Mouse (Mus musculus): ENCODE data around the gene Mfsd6l. TPM values are rescaled to one million over a fixed set of nuclear protein-coding genes. Genes with fewer than 3 reads are reported as not detected.
A peak's percentile ranks its signal among the peaks of the same experiment; 100 is the strongest.

Mfsd6l gene
- total RNA-seq, 1 experiment: 0.49 TPM

DNA sequence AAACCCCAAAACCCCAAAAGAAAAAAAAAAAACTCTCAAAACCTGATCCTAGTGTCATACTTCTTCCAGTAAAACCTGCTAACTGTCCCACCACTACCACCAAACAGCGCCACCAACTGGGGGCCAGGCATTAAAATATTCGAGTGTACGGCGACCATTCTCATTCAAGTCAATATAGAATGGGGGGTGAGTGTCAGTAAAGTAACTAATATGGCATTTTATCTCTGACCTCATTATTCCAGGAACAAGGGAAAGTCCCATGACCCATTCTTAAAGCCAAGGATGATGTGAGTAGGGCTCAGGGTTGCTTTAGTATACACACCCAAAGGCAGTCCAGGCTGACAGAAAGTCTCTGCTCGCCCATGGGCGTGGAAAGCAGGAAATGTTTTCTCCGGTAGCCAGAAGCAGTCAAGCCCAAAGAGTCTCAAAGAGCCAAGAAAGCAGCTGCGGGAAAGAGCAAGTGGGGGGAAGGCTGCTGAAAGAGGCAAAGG is 2.0 kb upstream of the Mfsd6l start:
- no peak overlapping the region for H3K9ac ChIP-seq (ENCODE audit: insufficient read depth, low read depth, low read length, poor library complexity, severe bottlenecking)
- H3K27ac ChIP-seq (ENCODE audit: insufficient read depth, low read depth, low read length, poor library complexity, severe bottlenecking): no peak overlapping the region
- no peaks in the 10 kb centered on the region for H3K36me3 ChIP-seq (ENCODE audit: control insufficient read depth, insufficient read depth, low read length, poor library complexity, severe bottlenecking)
- H3K4me3 ChIP-seq (ENCODE audit: insufficient read depth in 1 of 2, low read depth in 1 of 2, low read length in 2 of 2, poor library complexity in 1 of 2, severe bottlenecking in 1 of 2): no peak overlapping the region
- no peaks in the 10 kb centered on the region for H3K9me3 ChIP-seq (ENCODE audit: control insufficient read depth, insufficient read depth, low read depth, low read length)
- in situ Hi-C loops (cut with MboI; ENCODE audit: low sequenced_read_pairs in 2 of 2, unreplicated experiment in 2 of 2): no loop called here
- TF ChIP-seq ZNF384 (IDR thresholded peaks at IDR 0.05; ENCODE audit: low read depth, low read length): peak; percentile 52; the same call in 1 of the 2 replicates
- no peak for TF ChIP-seq CHD2 (IDR thresholded peaks at IDR 0.05; ENCODE audit: low read depth, low read length)
- no peak for TF ChIP-seq MAFK (IDR thresholded peaks at IDR 0.05; ENCODE audit: insufficient read depth, low read depth, low read length)
- no peak for TF ChIP-seq ZC3H11A (IDR thresholded peaks at IDR 0.05; ENCODE audit: borderline replicate concordance, low read depth, low read length)
- TF ChIP-seq HCFC1 (IDR thresholded peaks at IDR 0.05; ENCODE audit: borderline replicate concordance, insufficient read depth, low read length): no peak
- H3K4me1 ChIP-seq (ENCODE audit: control insufficient read depth in 2 of 2, insufficient read depth in 2 of 2, low read length in 2 of 2, poor library complexity in 1 of 2): peaks cover 0 to 7% of the 10 kb centered on the region in 2 experiments; a peak in 2 of 4 replicates
- DNase-seq (ENCODE audit: low read depth, low spot score): peak; percentile 51

DNA sequence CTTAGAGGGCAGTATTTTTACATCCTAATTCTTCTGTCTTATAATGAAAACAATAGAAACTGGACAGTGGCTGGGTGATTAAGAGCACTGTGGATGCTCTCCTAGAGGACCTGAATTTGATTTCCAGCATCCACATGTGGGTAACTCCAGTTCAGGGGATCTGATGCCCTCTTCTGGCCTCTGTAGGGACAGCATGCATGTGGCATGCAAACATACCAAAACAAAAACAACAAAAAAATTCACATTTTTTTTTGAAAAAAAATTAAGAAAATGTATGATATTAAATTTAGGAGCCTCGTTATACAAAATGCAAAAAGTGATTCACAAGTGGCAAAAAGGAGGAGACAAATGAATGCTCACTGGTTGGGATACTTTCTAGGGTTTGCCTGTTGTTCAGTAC is 3.6 kb downstream of the Mfsd6l start:
- no peak overlapping the region for H3K4me3 ChIP-seq (ENCODE audit: insufficient read depth in 1 of 2, low read depth in 1 of 2, low read length in 2 of 2, poor library complexity in 1 of 2, severe bottlenecking in 1 of 2)
- peaks cover 0 to 5% of the 10 kb centered on the region in 2 experiments; a peak in 1 of 4 replicates for H3K4me1 ChIP-seq (ENCODE audit: control insufficient read depth in 2 of 2, insufficient read depth in 2 of 2, low read length in 2 of 2, poor library complexity in 1 of 2)
- no peaks in the 10 kb centered on the region for H3K36me3 ChIP-seq (ENCODE audit: control insufficient read depth, insufficient read depth, low read length, poor library complexity, severe bottlenecking)
- no peak overlapping the region for H3K27ac ChIP-seq (ENCODE audit: insufficient read depth, low read depth, low read length, poor library complexity, severe bottlenecking)
- H3K9me3 ChIP-seq (ENCODE audit: control insufficient read depth, insufficient read depth, low read depth, low read length): no peaks in the 10 kb centered on the region
- DNase-seq (ENCODE audit: low read depth, low spot score): no peak
- in situ Hi-C loops (cut with MboI; ENCODE audit: low sequenced_read_pairs in 2 of 2, unreplicated experiment in 2 of 2): no loop called here
- peak; percentile 28; the same call in 1 of the 2 replicates for TF ChIP-seq ZC3H11A (IDR thresholded peaks at IDR 0.05; ENCODE audit: borderline replicate concordance, low read depth, low read length)
- TF ChIP-seq CHD2 (IDR thresholded peaks at IDR 0.05; ENCODE audit: low read depth, low read length): no peak
- no peak overlapping the region for H3K9ac ChIP-seq (ENCODE audit: insufficient read depth, low read depth, low read length, poor library complexity, severe bottlenecking)

DNA sequence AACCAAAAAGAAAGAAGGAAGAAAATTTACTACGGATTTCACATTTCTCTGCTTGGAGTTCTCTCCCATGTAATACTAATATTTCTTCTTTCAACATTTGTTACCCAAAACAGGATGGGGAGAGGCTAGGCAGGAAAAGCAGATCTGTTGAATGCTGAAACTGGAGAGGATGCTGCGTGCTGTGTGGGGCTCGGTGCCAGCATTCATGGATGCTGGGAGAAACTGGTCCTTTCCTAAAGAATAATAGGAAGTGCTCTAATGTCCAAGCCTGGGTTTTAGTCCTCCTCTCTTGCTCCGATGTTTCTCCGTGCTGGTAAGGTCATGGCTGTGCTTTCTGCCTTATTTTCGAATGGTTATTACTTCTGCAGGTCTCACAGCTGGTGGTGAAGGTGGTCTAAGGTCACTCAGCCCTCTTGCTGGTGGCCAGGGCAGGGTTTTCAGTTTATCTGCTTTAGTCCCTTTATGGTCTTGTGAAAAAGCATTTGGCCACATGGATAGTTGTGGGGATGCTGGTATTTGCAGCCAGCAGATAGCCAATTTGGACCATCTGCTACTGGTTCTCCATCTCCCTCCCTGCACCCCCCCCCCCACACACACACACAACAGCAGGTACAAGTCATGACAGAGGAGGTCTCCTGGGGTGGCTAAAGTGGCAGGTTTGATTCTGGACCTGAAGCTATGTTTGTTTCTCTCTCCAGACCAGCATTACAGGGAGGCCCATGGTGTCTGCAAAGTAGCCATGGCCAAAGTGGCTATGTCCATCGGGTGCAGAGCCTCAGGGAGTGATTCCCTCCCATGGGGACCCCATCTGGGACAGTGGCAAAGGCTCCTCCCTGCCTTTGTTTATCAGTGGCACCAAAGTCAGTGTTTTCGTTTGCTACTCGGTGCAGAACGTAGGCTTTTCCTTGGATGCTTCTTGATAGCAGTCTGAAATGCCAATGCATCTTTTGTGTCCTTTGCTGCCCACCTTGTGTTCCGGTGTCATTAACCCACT is 6.3 kb downstream of the Mfsd6l start:
- H3K4me1 ChIP-seq (ENCODE audit: control insufficient read depth in 2 of 2, insufficient read depth in 2 of 2, low read length in 2 of 2, poor library complexity in 1 of 2): 0 out of 4 replicates have a peak, but pooled peaks cover 0 to 1% of the 10 kb centered on the region in 2 experiments
- H3K36me3 ChIP-seq (ENCODE audit: control insufficient read depth, insufficient read depth, low read length, poor library complexity, severe bottlenecking): no peaks in the 10 kb centered on the region
- no peak overlapping the region for H3K9ac ChIP-seq (ENCODE audit: insufficient read depth, low read depth, low read length, poor library complexity, severe bottlenecking)
- in situ Hi-C loops (cut with MboI; ENCODE audit: low sequenced_read_pairs in 2 of 2, unreplicated experiment in 2 of 2): no loop called here
- no peak overlapping the region for H3K27ac ChIP-seq (ENCODE audit: insufficient read depth, low read depth, low read length, poor library complexity, severe bottlenecking)
- no peaks in the 10 kb centered on the region for H3K9me3 ChIP-seq (ENCODE audit: control insufficient read depth, insufficient read depth, low read depth, low read length)
- TF ChIP-seq CHD2 (IDR thresholded peaks at IDR 0.05; ENCODE audit: low read depth, low read length): no peak
- TF ChIP-seq ZC3H11A (IDR thresholded peaks at IDR 0.05; ENCODE audit: borderline replicate concordance, low read depth, low read length): no peak
- TF ChIP-seq MAFK (IDR thresholded peaks at IDR 0.05; ENCODE audit: insufficient read depth, low read depth, low read length): no peak
- TF ChIP-seq HCFC1 (IDR thresholded peaks at IDR 0.05; ENCODE audit: borderline replicate concordance, insufficient read depth, low read length): no peak
- TF ChIP-seq ZNF384 (IDR thresholded peaks at IDR 0.05; ENCODE audit: low read depth, low read length): no peak
- H3K4me3 ChIP-seq (ENCODE audit: insufficient read depth in 1 of 2, low read depth in 1 of 2, low read length in 2 of 2, poor library complexity in 1 of 2, severe bottlenecking in 1 of 2): no peak overlapping the region
- DNase-seq (ENCODE audit: low read depth, low spot score): no peak

DNA sequence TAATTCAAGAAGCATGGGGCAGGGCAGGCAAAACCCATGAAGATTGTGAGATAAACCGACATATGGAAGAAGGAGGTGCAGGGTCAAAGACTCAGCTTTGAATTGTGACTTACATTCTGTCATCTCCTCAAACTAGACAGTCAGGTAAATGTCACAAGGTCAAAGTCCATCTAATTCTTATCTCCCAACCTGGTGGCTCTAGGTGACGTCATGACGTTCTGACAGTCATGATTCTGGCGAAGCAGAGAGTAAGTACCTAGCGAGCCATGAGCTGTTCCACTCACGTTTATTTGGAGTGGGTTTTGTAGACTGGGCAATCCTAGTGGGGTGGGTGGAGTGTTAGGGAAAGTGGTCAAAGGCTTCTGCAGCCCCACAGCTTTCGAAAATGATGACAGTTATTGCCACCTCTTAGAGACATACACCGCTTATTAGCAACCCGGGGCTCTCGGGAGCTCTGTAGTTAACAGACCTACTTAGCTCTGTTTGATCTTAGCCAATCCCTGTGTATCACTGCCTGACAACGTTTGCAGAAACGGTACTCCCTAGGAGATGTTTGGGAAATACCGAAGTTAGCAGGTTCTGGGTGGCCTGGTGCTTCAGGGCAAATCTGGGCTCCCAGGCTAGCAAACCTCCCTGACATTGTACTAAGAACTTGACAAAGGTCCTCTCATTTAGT is 8.5 kb downstream of the Mfsd6l start:
- no peak for DNase-seq (ENCODE audit: low read depth, low spot score)
- Histone ChIP-seq H3K36me3 (ENCODE audit: control insufficient read depth, insufficient read depth, low read length, poor library complexity, severe bottlenecking) (no peaks in the 10 kb centered on the region), H3K4me1 (ENCODE audit: control insufficient read depth in 2 of 2, insufficient read depth in 2 of 2, low read length in 2 of 2, poor library complexity in 1 of 2) (0 out of 4 replicates have a peak, but pooled peaks cover 0 to 1% of the 10 kb centered on the region in 2 experiments), H3K9me3 (ENCODE audit: control insufficient read depth, insufficient read depth, low read depth, low read length) (no peaks in the 10 kb centered on the region), H3K27ac (ENCODE audit: insufficient read depth, low read depth, low read length, poor library complexity, severe bottlenecking) (no peak overlapping the region), H3K9ac (ENCODE audit: insufficient read depth, low read depth, low read length, poor library complexity, severe bottlenecking) (no peak overlapping the region), H3K4me3 (ENCODE audit: insufficient read depth in 1 of 2, low read depth in 1 of 2, low read length in 2 of 2, poor library complexity in 1 of 2, severe bottlenecking in 1 of 2) (no peak overlapping the region)
- in situ Hi-C loops (cut with MboI; ENCODE audit: low sequenced_read_pairs in 2 of 2, unreplicated experiment in 2 of 2): no loop called here
- TF ChIP-seq ZC3H11A (IDR thresholded peaks at IDR 0.05; ENCODE audit: borderline replicate concordance, low read depth, low read length): no peak
- no peak for TF ChIP-seq HCFC1 (IDR thresholded peaks at IDR 0.05; ENCODE audit: borderline replicate concordance, insufficient read depth, low read length)
- TF ChIP-seq ZNF384 (IDR thresholded peaks at IDR 0.05; ENCODE audit: low read depth, low read length): no peak
- TF ChIP-seq CHD2 (IDR thresholded peaks at IDR 0.05; ENCODE audit: low read depth, low read length): no peak
- no peak for TF ChIP-seq MAFK (IDR thresholded peaks at IDR 0.05; ENCODE audit: insufficient read depth, low read depth, low read length)
